ENCODE assay signal across 24 mouse cellular contexts in genomic region chr5:41562299-41562698, GRCm38 (mm10).
DNase-seq lines count a peak whose midpoint lies in the region; ATAC-seq and TF ChIP-seq lines count a peak whose summit lies in the region.
"Had no signal": no experiment of that assay in that cellular context is flagged by ENCODE, and none has a peak within 500 bp of the region (broad histone marks: within the 10 kb centered on the region; RNA-seq: fewer than 3 reads in every experiment).

No protein-coding gene starts in this region.

- H3K9ac ChIP-seq in limb, embryonic 14.5 days (ENCODE audit: low read depth, low read length, severe bottlenecking): no peak overlapping the region
- no peak overlapping the region for H3K9ac ChIP-seq in midbrain, postnatal 0 days (replicated peaks; ENCODE audit: low read length, poor library complexity, severe bottlenecking)
- H3K9ac ChIP-seq: embryonic facial prominence, embryonic 13.5 days; forebrain, embryonic 15.5 days; heart, embryonic 15.5 days; hindbrain, embryonic 13.5 days; intestine, embryonic 15.5 days had no signal

- H3K27me3 ChIP-seq in limb, embryonic 14.5 days (ENCODE audit: control insufficient read depth, insufficient read depth, low read length): no peaks in the 10 kb centered on the region
- no peaks in the 10 kb centered on the region for H3K27me3 ChIP-seq in midbrain, postnatal 0 days (ENCODE audit: insufficient read depth, low read length)
- H3K27me3 ChIP-seq: embryonic facial prominence, embryonic 13.5 days; forebrain, embryonic 15.5 days; heart, embryonic 15.5 days; hindbrain, embryonic 13.5 days; intestine, embryonic 15.5 days had no signal

- no peak overlapping the region for H3K4me2 ChIP-seq in limb, embryonic 14.5 days (replicated peaks; ENCODE audit: low read depth, low read length, severe bottlenecking)
- H3K4me2 ChIP-seq in midbrain, postnatal 0 days (ENCODE audit: low read depth, low read length, poor library complexity, severe bottlenecking): no peak overlapping the region
- H3K4me2 ChIP-seq: embryonic facial prominence, embryonic 13.5 days; forebrain, embryonic 15.5 days; heart, embryonic 11.5 days; heart, embryonic 15.5 days; hindbrain, embryonic 13.5 days; intestine, embryonic 15.5 days had no signal

- H3K4me3 ChIP-seq in limb, embryonic 14.5 days (replicated peaks; ENCODE audit: low read length): no peak overlapping the region
- no peak overlapping the region for H3K4me3 ChIP-seq in midbrain, postnatal 0 days (ENCODE audit: low read depth, low read length)
- H3K4me3 ChIP-seq: embryonic facial prominence, embryonic 13.5 days; forebrain, embryonic 10.5 days; forebrain, embryonic 15.5 days; heart, adult 2 months; heart, embryonic 15.5 days; hindbrain, embryonic 13.5 days; intestine, embryonic 15.5 days had no signal

- no peaks in the 10 kb centered on the region for H3K36me3 ChIP-seq in limb, embryonic 14.5 days (ENCODE audit: control insufficient read depth, insufficient read depth, low read length)
- H3K36me3 ChIP-seq in midbrain, postnatal 0 days (ENCODE audit: insufficient read depth, low read length): no peaks in the 10 kb centered on the region
- H3K36me3 ChIP-seq: embryonic facial prominence, embryonic 13.5 days; forebrain, embryonic 10.5 days; forebrain, embryonic 15.5 days; heart, embryonic 15.5 days; hindbrain, embryonic 13.5 days; intestine, embryonic 15.5 days had no signal

- no peak overlapping the region for H3K27ac ChIP-seq in limb, embryonic 14.5 days (replicated peaks; ENCODE audit: low read depth, low read length)
- no peak overlapping the region for H3K27ac ChIP-seq in midbrain, postnatal 0 days (ENCODE audit: low read depth, low read length)
- H3K27ac ChIP-seq: embryonic facial prominence, embryonic 13.5 days; forebrain, embryonic 10.5 days; forebrain, embryonic 15.5 days; heart, adult 2 months; heart, embryonic 15.5 days; hindbrain, embryonic 13.5 days; hindbrain, postnatal 0 days; intestine, embryonic 15.5 days had no signal

- H3K4me1 ChIP-seq in limb, embryonic 14.5 days (ENCODE audit: control insufficient read depth, insufficient read depth, low read length): peaks cover 10% of the 10 kb centered on the region; the same call in 1 of the 2 replicates
- H3K4me1 ChIP-seq in midbrain, postnatal 0 days (ENCODE audit: insufficient read depth, low read length): no peaks in the 10 kb centered on the region
- H3K4me1 ChIP-seq: forebrain, embryonic 10.5 days; forebrain, embryonic 15.5 days; heart, embryonic 15.5 days; hindbrain, embryonic 13.5 days; intestine, embryonic 15.5 days had no signal

- peak; percentile 70 for ATAC-seq in limb, embryonic 14.5 days (ENCODE audit: low FRiP score, low read depth)
- ATAC-seq in midbrain, postnatal 0 days (ENCODE audit: low FRiP score): no peak
- no peak for ATAC-seq in megakaryocyte, adult 5-6 weeks (ENCODE audit: poor library complexity, severe bottlenecking)
- ATAC-seq: forebrain, embryonic 15.5 days; hindbrain, postnatal 0 days; intestine, embryonic 15.5 days had no signal

- TF ChIP-seq CTCF in midbrain, postnatal 0 days (IDR thresholded peaks at IDR 0.05): no peak

- H3K9me3 ChIP-seq in limb, embryonic 14.5 days (ENCODE audit: control insufficient read depth, low read length): no peaks in the 10 kb centered on the region
- H3K9me3 ChIP-seq in midbrain, postnatal 0 days (ENCODE audit: low read length): peaks cover 4% of the 10 kb centered on the region; the same call in 1 of the 2 replicates
- H3K9me3 ChIP-seq: embryonic facial prominence, embryonic 13.5 days; forebrain, embryonic 10.5 days; forebrain, embryonic 15.5 days; heart, embryonic 15.5 days; hindbrain, embryonic 13.5 days; intestine, embryonic 15.5 days had no signal

- 12% methylated on average over 1 of the region's 1 CpGs for WGBS in limb, embryonic 14.5 days
- 83% methylated on average over 1 of the region's 1 CpGs for WGBS in midbrain, postnatal 0 days

- TF ChIP-seq POLR2A in limb, embryonic 14.5 days (IDR thresholded peaks at IDR 0.05; ENCODE audit: borderline replicate concordance, extremely low read depth, insufficient read depth, insufficient read length): no peak

- DNase-seq in Muller cell, postnatal 12 days (ENCODE audit: inconsistent ontology term): peak; percentile 36
- DNase-seq in adipocyte (ENCODE audit: low spot score): peak; percentile 34
- DNase-seq in forelimb bud, embryonic 11.5 days (ENCODE audit: low read depth, low spot score): peak; percentile 21
- DNase-seq in limb, embryonic 14.5 days (ENCODE audit: low spot score): peak; percentile 67
- DNase-seq in heart, adult 18-20 months: no peak
- DNase-seq in midbrain, postnatal 0 days (ENCODE audit: low spot score): no peak
- DNase-seq: adrenal gland, adult 8-10 months; adrenal gland, postnatal 36 days; cerebellum, adult 11 months; cerebellum, adult 9-10 months; cerebellum, postnatal 25 days; gastrocnemius, postnatal 10 days; heart, adult 2 months; heart, postnatal 14 days; kidney, adult 18-20 months had no signal

Comparison
In these comparisons a context has a peak if more than half of its experiments do, and no peak if none do; other contexts are left out.
1. DNase-seq: peak in Muller cell, postnatal 12 days (single experiment), adipocyte (single experiment), forelimb bud, embryonic 11.5 days (single experiment) and limb, embryonic 14.5 days (single experiment); none in heart, adult 18-20 months (0 of 2) and midbrain, postnatal 0 days (single experiment).